Mouse (Mus musculus): ENCODE results near the gene Thrsp. TPM values are rescaled to one million over a fixed set of nuclear protein-coding genes. Genes with fewer than 3 reads are reported as not detected.

Thrsp gene
- polyA plus RNA-seq, 1 experiment from 2014 or later: not detected

GRCm38 (mm10) chr7:97365887-97366286 is 51.6 kb downstream of the Thrsp start:
- H3K4me1 ChIP-seq (replicated peaks): peaks cover 3% of the 10 kb centered on the region
- no peak overlapping the region for H3K27ac ChIP-seq
- ATAC-seq (ENCODE audit: low read depth): no peak
- no peaks in the 10 kb centered on the region for H3K9me3 ChIP-seq (replicated peaks)
- WGBS (ENCODE audit: insufficient replicate concordance): 55% methylated on average over 1 of the region's 1 CpGs
- no peaks in the 10 kb centered on the region for H3K36me3 ChIP-seq
- DNase-seq: no peak
- no peak overlapping the region for H3K4me3 ChIP-seq (replicated peaks)
- no peak overlapping the region for H3K9ac ChIP-seq
- H3K4me2 ChIP-seq: no peak overlapping the region
- H3K27me3 ChIP-seq: peaks cover 6% of the 10 kb centered on the region; the same call in 1 of the 2 replicates

Other genes with a start within 250 kb of the Thrsp start
- gene Usp35, start 85.7 kb downstream of the Thrsp start, polyA plus RNA-seq (2015; fragmentation: Nextera tagmentation; extraction: Ambion mirVana): 0.07 and 0.14 TPM in 2 replicates
- gene Kctd21, start 85.4 kb downstream of the Thrsp start, polyA plus RNA-seq (2015; fragmentation: Nextera tagmentation; extraction: Ambion mirVana): 0.92 and 1.0 TPM in 2 replicates
- 41.3 and 45.9 TPM in 2 replicates for gene Alg8, start 46.1 kb downstream of the Thrsp start, polyA plus RNA-seq (2015; fragmentation: Nextera tagmentation; extraction: Ambion mirVana)
- gene Ndufc2, start 17.7 kb downstream of the Thrsp start, polyA plus RNA-seq (2015; fragmentation: Nextera tagmentation; extraction: Ambion mirVana): 221 and 241 TPM in 2 replicates
- 10.6 and 10.7 TPM in 2 replicates for gene Kctd14, start 33.6 kb upstream of the Thrsp start, polyA plus RNA-seq (2015; fragmentation: Nextera tagmentation; extraction: Ambion mirVana)
- 22.0 and 24.7 TPM in 2 replicates for gene Ints4, start 63.2 kb upstream of the Thrsp start, polyA plus RNA-seq (2015; fragmentation: Nextera tagmentation; extraction: Ambion mirVana)
- 15.9 and 16.0 TPM in 2 replicates for gene Aamdc, start 161.8 kb upstream of the Thrsp start, polyA plus RNA-seq (2015; fragmentation: Nextera tagmentation; extraction: Ambion mirVana)
- gene Rsf1, start 162.2 kb upstream of the Thrsp start, polyA plus RNA-seq (2015; fragmentation: Nextera tagmentation; extraction: Ambion mirVana): 7.4 and 9.0 TPM in 2 replicates

All from liver, embryonic 13.5 days (tissue).